ENCODE assay signal across 13 mouse cellular contexts in genomic region chr2:75002562-75002961, GRCm38 (mm10).
DNase-seq lines count a peak whose midpoint lies in the region; ATAC-seq and TF ChIP-seq lines count a peak whose summit lies in the region.
"Had no signal": no experiment of that assay in that cellular context is flagged by ENCODE, and none has a peak within 500 bp of the region (broad histone marks: within the 10 kb centered on the region; RNA-seq: fewer than 3 reads in every experiment).

No protein-coding gene starts in this region.

- H3K27me3 ChIP-seq in midbrain, postnatal 0 days (ENCODE audit: insufficient read depth, low read length), result no peaks in the 10 kb centered on the region
- no peaks in the 10 kb centered on the region for H3K27me3 ChIP-seq in stomach, postnatal 0 days (ENCODE audit: control insufficient read depth, insufficient read depth, low read length)
- H3K27me3 ChIP-seq: midbrain, embryonic 12.5 days had no signal

- intact Hi-C loops in left cerebral cortex, postnatal 4 days (cut with DNase I), result no loop called here
- intact Hi-C loops in heart, postnatal 10 days (cut with DNase I), result no loop called here

- H3K9me3 ChIP-seq in midbrain, postnatal 0 days (ENCODE audit: low read length), result no peaks in the 10 kb centered on the region
- H3K9me3 ChIP-seq in stomach, postnatal 0 days (ENCODE audit: control insufficient read depth, low read length), result no peaks in the 10 kb centered on the region
- H3K9me3 ChIP-seq: embryonic facial prominence, embryonic 10.5 days; midbrain, embryonic 12.5 days had no signal

- 54% methylated on average over 12 of the region's 12 CpGs for WGBS in midbrain, postnatal 0 days
- WGBS in stomach, postnatal 0 days, result 84% methylated on average over 12 of the region's 12 CpGs

- peak; percentile 54 to 55 for DNase-seq in cerebellum, postnatal 10 days
- no peak for DNase-seq in cerebellum, adult 9-10 months
- DNase-seq in left cerebral cortex, postnatal 4 days, result peak; percentile 23
- DNase-seq in left cerebral cortex, adult 8-10 months (ENCODE audit: low spot score in 2 of 2), result no peak
- DNase-seq in heart, postnatal 10 days, result peak; percentile 51 to 62
- peak; percentile 57 for DNase-seq in midbrain, postnatal 0 days (ENCODE audit: low spot score)
- no peak for DNase-seq in stomach, postnatal 0 days (ENCODE audit: low spot score)
- no peak for DNase-seq in urinary bladder, postnatal 36 days (ENCODE audit: low spot score in 2 of 2)
- DNase-seq: right cerebral cortex, postnatal 14 days; thymus, postnatal 4 days had no signal

- TF ChIP-seq EP300 in stomach, postnatal 0 days (optimal IDR thresholded peaks at IDR 0.05), result no peak

- TF ChIP-seq CTCF in midbrain, postnatal 0 days (IDR thresholded peaks at IDR 0.05), result no peak
- no peak for TF ChIP-seq CTCF in stomach, postnatal 0 days (IDR thresholded peaks at IDR 0.05; ENCODE audit: low read depth)

- H3K9ac ChIP-seq in midbrain, postnatal 0 days (replicated peaks; ENCODE audit: low read length, poor library complexity, severe bottlenecking), result no peak overlapping the region
- H3K9ac ChIP-seq in stomach, postnatal 0 days (ENCODE audit: low read length), result no peak overlapping the region
- H3K9ac ChIP-seq: midbrain, embryonic 12.5 days had no signal

- no peak for ATAC-seq in midbrain, postnatal 0 days (ENCODE audit: low FRiP score)
- ATAC-seq in stomach, postnatal 0 days (ENCODE audit: low FRiP score, low TSS enrichment), result no peak

- H3K4me3 ChIP-seq in midbrain, postnatal 0 days (ENCODE audit: low read depth, low read length), result no peak overlapping the region
- no peak overlapping the region for H3K4me3 ChIP-seq in stomach, postnatal 0 days (ENCODE audit: low read depth, low read length)
- H3K4me3 ChIP-seq: embryonic facial prominence, embryonic 10.5 days; midbrain, embryonic 12.5 days had no signal

- H3K4me2 ChIP-seq in midbrain, postnatal 0 days (ENCODE audit: low read depth, low read length, poor library complexity, severe bottlenecking), result peak overlapping the region; percentile 13
- H3K4me2 ChIP-seq in stomach, postnatal 0 days (replicated peaks; ENCODE audit: low read depth), result no peak overlapping the region
- H3K4me2 ChIP-seq: liver, embryonic 11.5 days; midbrain, embryonic 12.5 days had no signal

- no peaks in the 10 kb centered on the region for H3K36me3 ChIP-seq in midbrain, postnatal 0 days (ENCODE audit: insufficient read depth, low read length)
- no peaks in the 10 kb centered on the region for H3K36me3 ChIP-seq in stomach, postnatal 0 days (ENCODE audit: control insufficient read depth, insufficient read depth, low read length)
- H3K36me3 ChIP-seq: embryonic facial prominence, embryonic 10.5 days; midbrain, embryonic 12.5 days had no signal

- no peaks in the 10 kb centered on the region for H3K4me1 ChIP-seq in midbrain, postnatal 0 days (ENCODE audit: insufficient read depth, low read length)
- no peaks in the 10 kb centered on the region for H3K4me1 ChIP-seq in stomach, postnatal 0 days (replicated peaks; ENCODE audit: control insufficient read depth, insufficient read depth)

- H3K27ac ChIP-seq in midbrain, postnatal 0 days (ENCODE audit: low read depth, low read length), result no peak overlapping the region
- no peak overlapping the region for H3K27ac ChIP-seq in stomach, postnatal 0 days (replicated peaks)
- H3K27ac ChIP-seq: embryonic facial prominence, embryonic 10.5 days; midbrain, embryonic 12.5 days had no signal

Comparison
In these comparisons a context has a peak if more than half of its experiments do, and no peak if none do; other contexts are left out.
1. DNase-seq: peak in cerebellum, postnatal 10 days (2 of 2), left cerebral cortex, postnatal 4 days (single experiment), heart, postnatal 10 days (2 of 2) and midbrain, postnatal 0 days (single experiment); none in cerebellum, adult 9-10 months (single experiment), left cerebral cortex, adult 8-10 months (0 of 2), stomach, postnatal 0 days (single experiment) and urinary bladder, postnatal 36 days (0 of 2).